Mouse (Mus musculus): ENCODE measurements around the gene Figla. TPM values are rescaled to one million over a fixed set of nuclear protein-coding genes. Genes with fewer than 3 reads are reported as not detected.

Gene Figla
- total and polyA plus RNA-seq, 2 experiments = not detected

DNA sequence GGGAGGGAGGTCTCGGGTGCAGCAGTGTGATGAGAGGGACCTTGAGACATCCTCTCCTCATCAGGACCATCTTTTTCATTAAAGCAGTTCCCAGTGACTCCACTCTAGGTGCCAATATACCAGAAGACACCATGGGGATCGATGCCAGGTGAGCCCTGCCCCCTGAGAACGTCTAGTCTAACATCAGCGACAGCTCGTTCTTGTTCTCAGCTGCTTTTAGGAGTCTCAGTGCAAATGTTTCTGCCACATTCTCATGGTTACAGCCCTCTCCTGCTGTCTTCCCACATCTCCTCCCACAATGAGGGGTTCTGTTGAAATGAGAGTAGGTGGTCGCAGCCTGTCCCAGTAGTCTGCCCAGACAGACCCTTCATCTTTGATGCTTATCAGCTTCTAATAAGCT lies 50.8 kb downstream of the Figla start:
- Histone ChIP-seq H3K4me3 (ENCODE audit: insufficient read depth, low read depth, low read length) (no peak overlapping the region), H3K4me1 (ENCODE audit: control insufficient read depth, insufficient read depth, low read length) (no peaks in the 10 kb centered on the region), H3K36me3 (ENCODE audit: control insufficient read depth, insufficient read depth, low read length) (no peaks in the 10 kb centered on the region), H3K27me3 (ENCODE audit: control insufficient read depth, insufficient read depth, low read length) (no peaks in the 10 kb centered on the region), H3K9ac (ENCODE audit: low read depth, low read length) (no peak overlapping the region), H3K79me2 (ENCODE audit: control insufficient read depth, insufficient read depth, low read length) (no peaks in the 10 kb centered on the region), H3K27ac (replicated peaks; ENCODE audit: insufficient read depth, low read depth, low read length) (no peak overlapping the region)
- 84% methylated on average over 6 of the region's 6 CpGs for WGBS
- DNase-seq (ENCODE audit: extremely low read depth, low read depth, low spot score) = no peak
- TF ChIP-seq POLR2A (IDR thresholded peaks at IDR 0.05; ENCODE audit: extremely low read depth, insufficient read depth, low read length) (no peak), CTCF (IDR thresholded peaks at IDR 0.05; ENCODE audit: low read depth, low read length) (no peak)

DNA sequence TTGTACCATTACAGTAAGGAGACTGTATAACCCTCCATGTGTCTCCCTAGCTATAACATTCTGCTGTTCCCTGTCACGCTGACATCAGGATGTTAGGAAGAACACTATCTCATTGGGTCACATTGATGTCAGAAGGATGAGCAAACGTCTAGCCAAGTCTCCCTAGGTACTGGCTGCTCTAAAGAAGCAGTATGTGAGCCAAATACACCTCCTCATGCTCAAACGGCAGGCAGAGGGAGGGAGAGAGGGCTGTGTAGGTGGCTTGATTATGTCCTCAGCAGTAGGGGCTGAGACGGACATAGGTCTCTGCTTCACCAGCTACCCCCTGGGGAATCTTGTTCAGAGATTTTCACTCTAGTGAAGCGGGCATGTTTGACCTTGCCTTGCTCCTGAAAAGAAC lies 51.2 kb downstream of the Figla start:
- Histone ChIP-seq H3K4me1 (ENCODE audit: control insufficient read depth, insufficient read depth, low read length) (no peaks in the 10 kb centered on the region), H3K79me2 (ENCODE audit: control insufficient read depth, insufficient read depth, low read length) (no peaks in the 10 kb centered on the region), H3K27ac (replicated peaks; ENCODE audit: insufficient read depth, low read depth, low read length) (no peak overlapping the region), H3K9ac (ENCODE audit: low read depth, low read length) (no peak overlapping the region), H3K4me3 (ENCODE audit: insufficient read depth, low read depth, low read length) (no peak overlapping the region), H3K36me3 (ENCODE audit: control insufficient read depth, insufficient read depth, low read length) (no peaks in the 10 kb centered on the region), H3K27me3 (ENCODE audit: control insufficient read depth, insufficient read depth, low read length) (no peaks in the 10 kb centered on the region)
- 56% methylated on average over 5 of the region's 5 CpGs for WGBS
- TF ChIP-seq POLR2A (IDR thresholded peaks at IDR 0.05; ENCODE audit: extremely low read depth, insufficient read depth, low read length) = no peak
- TF ChIP-seq CTCF (IDR thresholded peaks at IDR 0.05; ENCODE audit: low read depth, low read length) = no peak
- no peak for DNase-seq (ENCODE audit: extremely low read depth, low read depth, low spot score)

DNA sequence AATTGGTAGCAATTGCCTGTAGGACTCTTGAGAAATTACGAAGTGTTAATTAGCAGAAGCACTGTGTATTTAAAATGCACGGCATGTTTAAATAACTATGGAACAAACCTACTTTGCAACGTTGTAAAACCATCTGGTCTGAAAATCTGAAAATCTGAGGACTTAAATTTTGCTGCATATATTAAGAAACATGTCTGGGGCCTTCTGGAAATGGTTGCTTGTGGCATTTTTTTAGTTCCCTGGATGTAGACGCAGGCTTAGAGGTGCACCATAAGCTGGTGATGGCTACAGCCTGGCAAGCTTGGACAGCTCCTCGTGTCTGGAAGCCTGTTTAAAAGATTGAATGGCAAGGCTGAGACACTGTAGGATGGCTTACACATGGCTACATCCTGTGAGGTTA lies 53.0 kb downstream of the Figla start:
- no peak overlapping the region for H3K4me3 ChIP-seq (ENCODE audit: insufficient read depth, low read depth, low read length)
- H3K9ac ChIP-seq (ENCODE audit: low read depth, low read length) = no peak overlapping the region
- 69% methylated on average over 5 of the region's 5 CpGs for WGBS
- no peaks in the 10 kb centered on the region for H3K79me2 ChIP-seq (ENCODE audit: control insufficient read depth, insufficient read depth, low read length)
- H3K27me3 ChIP-seq (ENCODE audit: control insufficient read depth, insufficient read depth, low read length) = no peaks in the 10 kb centered on the region
- no peak overlapping the region for H3K27ac ChIP-seq (replicated peaks; ENCODE audit: insufficient read depth, low read depth, low read length)
- no peaks in the 10 kb centered on the region for H3K36me3 ChIP-seq (ENCODE audit: control insufficient read depth, insufficient read depth, low read length)
- TF ChIP-seq POLR2A (IDR thresholded peaks at IDR 0.05; ENCODE audit: extremely low read depth, insufficient read depth, low read length) = no peak
- TF ChIP-seq CTCF (IDR thresholded peaks at IDR 0.05; ENCODE audit: low read depth, low read length) = no peak
- no peaks in the 10 kb centered on the region for H3K4me1 ChIP-seq (ENCODE audit: control insufficient read depth, insufficient read depth, low read length)
- DNase-seq (ENCODE audit: extremely low read depth, low read depth, low spot score) = no peak

DNA sequence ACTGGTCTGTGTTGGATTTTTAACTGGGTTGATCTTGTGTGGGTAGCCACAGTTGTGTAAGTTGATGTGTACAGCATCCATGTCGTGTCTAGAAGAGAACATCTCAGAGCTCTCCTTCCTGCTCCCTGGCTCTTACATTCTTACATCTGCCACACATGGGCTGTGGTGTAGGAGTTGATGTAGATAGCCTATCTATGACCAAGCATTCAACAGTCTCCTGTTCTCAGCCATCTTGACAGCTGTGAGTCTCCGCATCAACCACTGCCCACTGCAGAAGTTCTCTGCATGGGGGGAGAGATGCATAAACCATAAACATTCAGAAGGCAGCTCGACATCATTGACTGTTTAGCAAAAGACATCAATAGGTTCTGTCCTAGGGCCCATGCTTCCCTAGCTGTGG lies 53.9 kb downstream of the Figla start:
- no peaks in the 10 kb centered on the region for H3K4me1 ChIP-seq (ENCODE audit: control insufficient read depth, insufficient read depth, low read length)

DNA sequence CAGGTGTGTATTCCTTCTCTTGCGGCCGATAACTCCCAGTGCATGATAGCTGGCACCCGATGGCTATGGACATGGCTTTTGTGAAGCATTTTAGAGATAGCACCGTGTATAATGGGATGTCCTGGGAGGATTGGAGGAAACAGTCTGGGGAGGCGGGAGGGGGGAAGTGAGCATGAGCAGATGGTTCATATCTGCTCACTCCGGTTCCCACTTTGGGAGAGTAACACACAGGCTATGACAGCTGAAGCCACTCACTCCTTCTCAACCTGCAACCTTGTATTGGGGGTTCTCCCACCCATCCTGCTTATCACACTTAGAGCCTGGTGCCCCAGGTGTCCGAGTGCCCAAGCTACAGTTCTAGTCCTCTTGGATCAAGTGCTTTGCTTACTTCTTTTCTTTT lies 54.3 kb downstream of the Figla start:
- no peak overlapping the region for H3K9ac ChIP-seq (ENCODE audit: low read depth, low read length)
- no peaks in the 10 kb centered on the region for H3K36me3 ChIP-seq (ENCODE audit: control insufficient read depth, insufficient read depth, low read length)
- no peak overlapping the region for H3K27ac ChIP-seq (replicated peaks; ENCODE audit: insufficient read depth, low read depth, low read length)
- TF ChIP-seq POLR2A (IDR thresholded peaks at IDR 0.05; ENCODE audit: extremely low read depth, insufficient read depth, low read length) (no peak), CTCF (IDR thresholded peaks at IDR 0.05; ENCODE audit: low read depth, low read length) (no peak)
- no peaks in the 10 kb centered on the region for H3K27me3 ChIP-seq (ENCODE audit: control insufficient read depth, insufficient read depth, low read length)
- H3K4me1 ChIP-seq (ENCODE audit: control insufficient read depth, insufficient read depth, low read length) = no peaks in the 10 kb centered on the region
- DNase-seq (ENCODE audit: extremely low read depth, low read depth, low spot score) = no peak
- H3K79me2 ChIP-seq (ENCODE audit: control insufficient read depth, insufficient read depth, low read length) = no peaks in the 10 kb centered on the region
- no peak overlapping the region for H3K4me3 ChIP-seq (ENCODE audit: insufficient read depth, low read depth, low read length)
- 75% methylated on average over 7 of the region's 7 CpGs for WGBS

More for the DNA sequence above, 53.9 kb downstream of the Figla start:
- DNase-seq (ENCODE audit: extremely low read depth, low read depth, low spot score) = no peak
- H3K27me3 ChIP-seq (ENCODE audit: control insufficient read depth, insufficient read depth, low read length) = no peaks in the 10 kb centered on the region
- WGBS = 73% methylated on average over 3 of the region's 3 CpGs
- H3K36me3 ChIP-seq (ENCODE audit: control insufficient read depth, insufficient read depth, low read length) = no peaks in the 10 kb centered on the region
- TF ChIP-seq POLR2A (IDR thresholded peaks at IDR 0.05; ENCODE audit: extremely low read depth, insufficient read depth, low read length) (no peak), CTCF (IDR thresholded peaks at IDR 0.05; ENCODE audit: low read depth, low read length) (no peak)
- no peak overlapping the region for H3K9ac ChIP-seq (ENCODE audit: low read depth, low read length)
- no peak overlapping the region for H3K4me3 ChIP-seq (ENCODE audit: insufficient read depth, low read depth, low read length)
- no peak overlapping the region for H3K27ac ChIP-seq (replicated peaks; ENCODE audit: insufficient read depth, low read depth, low read length)
- H3K79me2 ChIP-seq (ENCODE audit: control insufficient read depth, insufficient read depth, low read length) = no peaks in the 10 kb centered on the region

Other genes with a start within 250 kb of the Figla start
- not detected in 2 replicates for gene Nat8f6, start 195.2 kb upstream of the Figla start, total RNA-seq (2014; rRNA removed)
- gene Nat8f6, start 195.2 kb upstream of the Figla start, polyA plus RNA-seq (2012; rRNA removed) = 0.28 and 0.57 TPM in 2 replicates
- gene Nat8f5, start 195.2 kb upstream of the Figla start, total RNA-seq (2014; rRNA removed) = 0.18 and 0.27 TPM in 2 replicates
- gene Nat8f5, start 195.2 kb upstream of the Figla start, polyA plus RNA-seq (2012; rRNA removed) = 0.53 and 2.7 TPM in 2 replicates
- 0.18 and 0.27 TPM in 2 replicates for gene Nat8, start 184.1 kb upstream of the Figla start, total RNA-seq (2014; rRNA removed)
- gene Nat8, start 184.1 kb upstream of the Figla start, polyA plus RNA-seq (2012; rRNA removed) = 1.2 and 3.4 TPM in 2 replicates
- gene Nat8f2, start 147.0 kb upstream of the Figla start, total RNA-seq (2014; rRNA removed) = 524 and 612 TPM in 2 replicates
- gene Nat8f2, start 147.0 kb upstream of the Figla start, polyA plus RNA-seq (2012; rRNA removed) = 256 and 307 TPM in 2 replicates
- 4.4 and 4.5 TPM in 2 replicates for gene Nat8f4, start 111.3 kb upstream of the Figla start, total RNA-seq (2014; rRNA removed)
- 2.9 and 3.5 TPM in 2 replicates for gene Nat8f4, start 111.3 kb upstream of the Figla start, polyA plus RNA-seq (2012; rRNA removed)
- 159 and 170 TPM in 2 replicates for gene Tprkb, start 104.3 kb upstream of the Figla start, total RNA-seq (2014; rRNA removed)
- gene Tprkb, start 104.3 kb upstream of the Figla start, polyA plus RNA-seq (2012; rRNA removed) = 93.1 and 100 TPM in 2 replicates
- gene Nat8f1, start 100.5 kb upstream of the Figla start, total RNA-seq (2014; rRNA removed) = 328 and 390 TPM in 2 replicates
- gene Nat8f1, start 100.5 kb upstream of the Figla start, polyA plus RNA-seq (2012; rRNA removed) = 627 and 681 TPM in 2 replicates
- 26.1 and 37.7 TPM in 2 replicates for gene Dusp11, start 54.5 kb upstream of the Figla start, total RNA-seq (2014; rRNA removed)
- 19.6 and 28.9 TPM in 2 replicates for gene Dusp11, start 54.5 kb upstream of the Figla start, polyA plus RNA-seq (2012; rRNA removed)
- under 0.01 and 0.20 TPM in 2 replicates for gene Add2, start 12.5 kb downstream of the Figla start, total RNA-seq (2014; rRNA removed)
- not detected in 2 replicates for gene Add2, start 12.5 kb downstream of the Figla start, polyA plus RNA-seq (2012; rRNA removed)
- 6.3 and 8.5 TPM in 2 replicates for gene Tgfa, start 179.1 kb downstream of the Figla start, total RNA-seq (2014; rRNA removed)
- 13.3 and 14.3 TPM in 2 replicates for gene Tgfa, start 179.1 kb downstream of the Figla start, polyA plus RNA-seq (2012; rRNA removed)

Measured in liver, adult 2 months (tissue).